Mouse (Mus musculus) lung, postnatal 0 days (tissue): ENCODE measurements around the gene Tsc1.

Experiments
- CTCF ChIP-seq: IDR thresholded peaks from 2 replicates; pipeline ENCODE4 v1.5.1; 2016; ENCODE audit warnings: antibody characterized with exemption, mild to moderate bottlenecking
- EP300 ChIP-seq: IDR thresholded peaks from 2 replicates; pipeline ENCODE4 v1.6.1; 2016; ENCODE audit warnings: antibody characterized with exemption, mild to moderate bottlenecking, control low read depth

- TF ChIP-seq CTCF (no peak), EP300 (no peak)
These were observed 2.7 kb upstream of the Tsc1 start for GRCm38 (mm10) chr2:28638352-28638751.
